Mouse (Mus musculus) brown adipose tissue, adult 24 weeks (tissue): ENCODE measurements around the gene Spata45. TPM values are rescaled to one million over a fixed set of nuclear protein-coding genes. Genes with fewer than 3 reads are reported as not detected.
A peak's percentile ranks its signal among the peaks of the same experiment; 100 is the strongest.

Source experiments
- H3K27ac ChIP-seq: fragments of 200-500 bp; replicated peaks from 2 replicates; pipeline ENCODE4 v1.5.1; 2012; ENCODE audit warnings: low read depth, mild to moderate bottlenecking, low read length
- H3K4me1 ChIP-seq: fragments of 200-500 bp; 2 replicates; pipeline ENCODE4 v1.6.1; 2012; ENCODE audit warnings: low read length, mixed read lengths; ENCODE audit not compliant: control insufficient read depth, insufficient read depth, insufficient read length
- H3K4me3 ChIP-seq: fragments of 200-500 bp; 2 replicates; pipeline ENCODE4 v1.5.1; 2012; ENCODE audit warnings: low read depth, mild to moderate bottlenecking, low read length, moderate library complexity; ENCODE audit not compliant: insufficient read depth
- polyA plus RNA-seq: library from polyadenylated mRNA; stranded (reverse); fragments of >200 nt; gene quantifications from 2 replicates; pipeline ENCODE4 v1.2.4, GENCODE M21; 2012; ENCODE audit not compliant: missing spikeins, insufficient read depth, insufficient read length

Gene Spata45
- polyA plus RNA-seq, 1 experiment = not detected

DNA sequence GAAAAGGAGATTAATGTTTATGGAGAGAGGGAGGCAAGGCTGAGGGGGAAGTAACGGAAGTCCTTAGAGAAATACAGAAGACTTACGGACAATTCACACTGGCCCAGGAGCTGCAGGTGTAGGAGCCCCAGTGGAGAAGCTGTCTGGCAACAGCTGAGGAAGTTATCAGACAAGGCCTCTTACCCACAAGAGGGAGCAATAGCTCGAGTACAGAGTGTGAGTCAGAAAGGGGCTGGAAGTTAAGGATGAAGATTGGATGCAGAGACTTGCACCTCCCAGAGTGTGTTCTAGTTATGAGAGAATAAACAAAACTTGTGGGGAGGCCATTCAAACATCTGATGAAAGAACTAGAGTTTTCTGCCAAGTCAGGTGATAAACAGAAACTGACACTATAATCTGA is 21.0 kb downstream of the Spata45 start:
- no peak overlapping the region for H3K4me3 ChIP-seq
- H3K27ac ChIP-seq = no peak overlapping the region
- no peaks in the 10 kb centered on the region for H3K4me1 ChIP-seq

DNA sequence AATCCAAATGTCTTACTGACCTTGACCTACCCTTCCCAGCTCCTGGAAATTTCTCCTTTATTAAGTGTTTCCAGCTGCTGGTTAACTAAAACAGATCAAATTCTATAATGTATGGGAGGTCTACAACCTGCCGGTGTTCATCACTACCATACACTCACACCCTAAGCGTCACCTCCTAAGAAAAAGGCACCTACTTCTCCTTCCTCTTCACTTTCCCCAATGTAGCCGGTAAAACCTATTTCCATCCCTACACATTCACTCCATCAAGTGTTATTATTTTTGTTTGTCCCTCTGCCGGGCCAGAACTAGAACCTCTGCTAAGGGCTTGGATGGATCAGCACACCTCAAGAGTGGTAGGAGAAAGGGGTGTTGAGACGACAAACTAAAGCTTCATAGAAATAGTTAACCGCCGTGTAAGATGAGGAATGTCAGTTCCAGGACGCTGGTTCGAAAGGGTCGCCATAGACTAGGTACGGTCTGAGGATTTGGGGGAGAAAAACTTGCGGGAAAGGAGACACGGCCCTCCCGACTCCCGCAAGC is 25.9 kb downstream of the Spata45 start:
- Histone ChIP-seq H3K27ac (peak overlapping the region; percentile 73), H3K4me1 (no peaks in the 10 kb centered on the region)

DNA sequence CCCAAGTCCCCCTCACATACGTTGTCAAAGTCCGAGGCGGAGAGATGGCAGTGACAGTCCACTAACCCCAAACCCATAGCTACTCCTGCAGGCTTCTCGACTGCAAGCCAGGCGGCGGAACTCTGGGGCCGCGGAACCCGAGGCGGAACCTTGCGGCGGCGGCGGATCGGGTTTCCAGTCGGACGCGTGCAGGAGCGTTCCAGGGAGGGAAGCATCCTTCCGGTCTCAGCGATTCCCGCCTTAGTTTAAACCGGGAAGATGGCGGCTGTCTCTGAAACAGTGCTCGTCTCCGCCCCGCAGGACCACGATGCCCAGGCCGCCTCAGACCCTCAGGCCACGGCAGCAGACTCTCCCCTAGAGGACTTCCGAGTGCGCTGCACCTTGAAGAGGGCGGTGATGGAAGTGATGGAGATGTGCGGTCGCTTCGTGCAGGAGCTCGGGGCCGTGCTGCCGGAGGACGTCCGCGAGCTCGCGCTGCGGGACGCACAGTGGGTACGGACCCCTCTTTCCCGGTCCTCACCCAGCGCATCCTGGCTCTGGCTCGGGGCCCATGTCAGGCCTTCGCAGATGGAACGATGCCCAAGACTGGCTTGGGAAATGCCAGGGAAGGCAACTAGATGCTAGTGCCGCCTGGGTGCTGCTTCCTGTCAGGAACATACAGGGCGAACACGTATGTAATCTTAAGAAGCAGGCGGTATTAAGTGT is 26.5 kb downstream of the Spata45 start, which contains the start of the genes Tatdn3 and Nsl1:
Gene Tatdn3, minus strand, starts transcription at position 152 of the 705 bp plus-strand sequence.
Gene Nsl1, plus strand, starts transcription at position 232 of the 705 bp plus-strand sequence.
- Histone ChIP-seq H3K4me1 (no peaks in the 10 kb centered on the region), H3K27ac (peak within 1 kb of the TSS; percentile 73), H3K4me3 (peak within 1 kb of the TSS; percentile 83)

More for the DNA sequence above, 25.9 kb downstream of the Spata45 start:
- peak overlapping the region; percentile 83 for H3K4me3 ChIP-seq

DNA sequence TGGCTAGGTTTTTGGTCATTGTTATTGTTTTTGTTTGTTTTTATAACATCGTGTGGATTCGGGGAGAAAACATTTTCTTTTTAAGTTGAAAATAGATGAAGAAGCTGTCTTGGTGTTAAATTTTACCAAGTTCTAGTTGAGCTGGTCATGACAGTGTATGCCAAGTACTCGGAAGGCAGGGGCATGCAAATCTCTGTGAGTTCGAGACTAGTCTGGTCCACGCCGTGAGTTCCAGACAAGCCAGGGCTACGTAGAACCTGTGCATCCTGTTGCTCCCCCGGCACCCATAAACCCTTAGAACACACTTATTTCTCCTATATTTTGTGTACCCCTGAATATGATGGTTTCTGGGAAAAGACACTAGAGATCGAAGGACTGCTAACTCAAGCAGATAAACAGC is 27.3 kb downstream of the Spata45 start:
- Histone ChIP-seq H3K4me1 (no peaks in the 10 kb centered on the region), H3K27ac (no peak overlapping the region), H3K4me3 (0 out of 2 replicates have a peak overlapping the region, but pooled peaks have one; percentile 69)

DNA sequence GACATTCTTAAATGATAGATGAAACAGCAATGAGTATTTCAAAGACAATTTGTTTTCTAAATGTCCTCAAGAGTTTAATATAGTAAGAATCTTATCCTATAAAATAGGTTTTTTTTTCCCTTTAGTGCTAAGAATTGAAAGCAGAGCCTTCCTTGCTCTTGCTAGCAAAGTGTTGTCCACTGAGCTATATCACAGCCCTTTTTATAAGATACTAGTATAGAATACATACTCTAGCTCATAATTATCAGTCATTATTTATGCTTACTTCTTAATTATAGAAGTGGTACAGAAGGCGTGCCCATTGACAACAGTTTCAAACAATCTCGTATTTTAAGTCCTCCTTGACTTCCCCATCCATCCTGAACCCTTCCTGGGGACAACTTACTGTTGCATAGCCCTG is 28.1 kb downstream of the Spata45 start:
- Histone ChIP-seq H3K27ac (no peak overlapping the region), H3K4me3 (no peak overlapping the region), H3K4me1 (no peaks in the 10 kb centered on the region)

DNA sequence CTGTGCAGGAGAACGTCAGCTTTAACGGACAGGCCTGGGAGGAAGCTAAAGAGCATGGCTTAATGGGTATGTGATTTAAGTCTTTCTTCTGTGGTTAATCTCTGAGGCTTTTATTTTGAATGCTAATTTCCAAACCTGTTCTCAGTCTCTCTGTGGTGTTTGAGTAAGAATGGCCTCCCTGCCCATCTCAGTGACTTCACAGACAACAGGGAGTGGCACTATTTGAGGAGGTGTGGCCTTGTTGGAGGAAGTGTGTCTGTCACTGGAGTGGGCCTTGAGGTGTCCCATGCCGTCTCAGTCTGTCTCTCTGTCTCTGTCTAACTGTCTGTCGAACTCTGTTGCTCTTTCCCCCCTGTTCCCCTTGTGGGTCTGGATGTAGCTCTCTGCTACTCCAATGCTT is 28.7 kb downstream of the Spata45 start:
- no peaks in the 10 kb centered on the region for H3K4me1 ChIP-seq
- H3K4me3 ChIP-seq = no peak overlapping the region
- no peak overlapping the region for H3K27ac ChIP-seq

DNA sequence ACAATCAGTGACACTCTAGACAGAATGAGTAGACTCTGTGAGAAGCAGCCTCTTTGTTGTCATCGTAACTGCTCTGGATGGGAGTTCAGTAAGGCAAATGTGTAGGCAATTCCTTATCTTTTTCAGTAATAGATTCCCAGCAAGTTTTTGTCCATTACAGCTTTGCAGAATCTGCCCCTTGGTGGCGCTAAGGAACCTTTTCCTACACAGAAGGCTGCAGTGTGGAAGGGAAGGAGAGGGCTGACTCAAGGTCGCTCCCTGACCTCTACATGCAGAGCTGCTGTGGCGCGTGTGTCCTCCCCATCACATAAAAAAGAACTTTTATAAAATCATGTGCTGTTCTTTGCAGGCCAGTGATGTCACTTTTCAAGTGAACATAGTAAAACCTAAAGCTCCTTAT is 31.9 kb downstream of the Spata45 start:
- H3K4me1 ChIP-seq = no peaks in the 10 kb centered on the region
- H3K4me3 ChIP-seq = no peak overlapping the region
- H3K27ac ChIP-seq = no peak overlapping the region

DNA sequence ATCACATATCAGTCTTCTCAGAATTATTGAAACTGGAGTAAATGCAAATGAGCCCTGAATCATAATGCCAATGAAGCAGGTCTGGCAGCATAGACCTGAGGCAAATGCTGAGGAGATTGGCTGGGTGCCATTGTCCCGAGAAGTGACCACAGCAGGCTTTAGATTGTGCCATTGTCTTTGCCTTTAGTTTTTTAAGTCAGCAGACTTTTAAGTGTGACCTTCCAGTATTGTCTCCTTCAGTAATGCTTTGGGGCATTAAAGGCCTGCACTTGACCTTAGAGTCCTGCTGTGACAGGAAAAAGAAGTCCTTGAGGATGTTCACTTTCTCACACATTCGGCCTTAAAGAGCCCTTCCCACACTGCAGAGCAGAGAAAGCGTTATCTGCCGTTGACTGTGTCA is 33.8 kb downstream of the Spata45 start:
- Histone ChIP-seq H3K4me3 (no peak overlapping the region), H3K4me1 (no peaks in the 10 kb centered on the region), H3K27ac (0 out of 2 replicates have a peak overlapping the region, but pooled peaks have one; percentile 10)

DNA sequence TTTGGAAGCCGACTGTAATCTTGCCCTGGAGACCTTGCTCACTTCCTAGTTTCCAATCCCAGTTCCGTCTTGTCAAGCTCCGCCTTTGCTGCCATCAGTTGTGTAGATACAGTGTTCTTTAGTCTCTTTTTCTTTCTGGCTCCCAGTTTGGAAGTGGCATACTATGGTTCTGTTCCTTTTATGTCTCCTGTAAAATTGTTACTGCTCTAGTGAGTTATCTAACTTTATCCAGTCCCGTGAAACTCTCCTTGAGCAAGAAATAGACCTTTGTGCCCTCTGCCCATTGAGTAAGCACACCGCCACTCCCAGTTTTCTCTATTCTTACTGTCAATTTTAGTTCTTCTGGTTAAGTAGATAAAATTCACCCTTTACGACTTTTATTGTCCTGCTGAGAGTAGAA is 35.2 kb downstream of the Spata45 start:
- Histone ChIP-seq H3K4me1 (no peaks in the 10 kb centered on the region), H3K4me3 (no peak overlapping the region), H3K27ac (peak overlapping the region; percentile 33; the same call in 1 of the 2 replicates)

DNA sequence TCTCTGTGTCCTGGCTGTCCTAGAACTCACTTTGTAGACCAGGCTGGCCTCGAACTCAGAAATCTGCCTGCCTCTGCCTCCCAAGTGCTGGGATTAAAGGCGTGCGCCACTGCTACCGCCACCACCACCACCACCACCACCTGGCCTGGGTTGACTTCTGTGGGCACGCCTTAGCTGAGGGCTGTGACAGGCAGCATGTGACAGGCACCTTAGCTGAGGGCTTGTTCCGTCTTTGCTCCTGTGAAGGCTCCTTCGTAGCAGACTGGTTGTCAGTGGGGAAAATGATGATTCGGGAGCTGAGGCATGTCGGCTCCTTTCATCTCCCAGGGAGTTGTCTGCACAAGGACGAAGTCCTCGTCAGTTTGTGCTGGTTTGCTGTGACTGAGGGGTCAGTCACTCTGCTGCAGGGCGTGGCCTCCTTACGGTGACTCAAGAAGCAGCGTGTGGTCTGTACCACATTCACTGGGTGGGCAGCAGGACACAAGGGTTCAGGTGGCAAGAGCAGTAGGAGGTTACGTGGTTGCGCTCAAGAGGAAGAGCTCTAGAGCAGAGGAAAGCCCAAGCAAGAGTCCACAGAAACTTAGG is 36.0 kb downstream of the Spata45 start:
- Histone ChIP-seq H3K4me3 (no peak overlapping the region), H3K27ac (peak overlapping the region; percentile 69), H3K4me1 (no peaks in the 10 kb centered on the region)

DNA sequence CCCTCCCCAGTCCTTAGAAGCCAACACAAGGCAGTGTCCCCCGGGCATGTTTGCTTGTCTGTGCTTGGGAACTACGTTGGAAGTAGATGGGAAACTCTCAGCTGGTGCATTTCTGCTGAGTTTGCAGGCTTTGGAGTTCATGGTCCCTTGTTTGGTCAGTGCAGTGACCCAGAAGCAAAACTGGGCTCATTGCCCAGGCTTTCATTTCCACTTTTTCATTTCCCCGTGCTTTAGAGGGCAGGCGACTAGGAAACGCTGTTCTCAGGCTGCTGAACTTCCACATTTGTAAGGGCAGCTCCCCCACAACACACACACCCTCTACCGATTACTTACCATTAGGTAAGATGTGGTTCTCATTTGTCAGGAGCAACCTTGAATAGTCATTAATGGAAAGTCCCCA is 36.6 kb downstream of the Spata45 start:
- H3K27ac ChIP-seq = peak overlapping the region; percentile 69
- H3K4me3 ChIP-seq = no peak overlapping the region

DNA sequence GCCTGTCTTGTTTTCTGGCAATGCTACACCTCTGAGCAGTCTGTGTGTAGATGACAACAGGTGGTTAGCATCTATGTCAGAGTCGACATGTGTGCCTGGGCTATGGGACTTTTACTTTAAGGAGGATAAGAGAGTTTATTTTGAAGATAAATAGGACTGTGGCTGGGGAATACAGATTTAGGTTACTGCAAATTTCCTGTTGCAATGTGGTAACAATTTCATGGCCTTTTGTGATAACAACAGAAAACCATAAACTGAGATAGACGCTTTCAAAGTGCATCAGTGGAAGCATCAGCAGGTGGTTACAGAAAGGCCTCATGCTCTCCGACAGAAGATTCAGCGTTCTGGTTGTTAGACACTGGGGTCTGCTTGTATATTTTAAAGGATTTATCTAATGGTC is 37.0 kb downstream of the Spata45 start:
- H3K4me3 ChIP-seq = no peak overlapping the region
- peak overlapping the region; percentile 39; the same call in 1 of the 2 replicates for H3K27ac ChIP-seq
- H3K4me1 ChIP-seq = no peaks in the 10 kb centered on the region

More for the DNA sequence above, 36.6 kb downstream of the Spata45 start:
- no peaks in the 10 kb centered on the region for H3K4me1 ChIP-seq

DNA sequence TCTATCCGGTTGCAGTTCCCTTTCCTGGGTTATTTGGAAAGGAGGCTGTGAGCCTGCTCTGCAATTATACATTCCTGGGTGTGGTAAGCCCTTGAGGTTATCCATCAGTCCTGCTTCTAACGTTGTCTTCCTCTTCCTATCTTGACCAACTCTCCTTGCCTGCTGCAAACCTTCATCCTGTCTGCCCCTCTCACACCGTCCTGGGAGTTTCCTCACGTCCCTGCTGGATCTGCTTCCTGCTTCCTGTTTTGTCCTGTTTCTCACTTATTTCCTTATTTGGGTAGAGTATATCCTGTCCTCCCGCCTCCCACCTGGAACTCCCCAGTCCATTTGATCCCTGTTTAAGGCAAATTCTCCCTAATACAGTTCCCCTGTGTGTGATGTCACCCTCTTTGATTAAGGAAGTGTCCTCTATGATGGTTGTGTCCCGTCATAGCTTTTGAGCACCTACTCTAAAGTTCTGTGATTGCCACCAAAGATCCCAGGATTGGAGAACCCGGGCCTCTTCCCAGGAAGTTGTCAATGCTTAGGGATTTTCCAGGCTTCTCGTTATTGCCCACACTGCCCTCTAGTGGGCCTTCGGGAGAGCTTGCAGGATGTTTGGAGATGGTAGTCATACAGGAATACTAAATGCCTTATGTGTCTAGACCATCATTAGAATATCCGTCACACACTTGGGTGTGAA is 38.9 kb downstream of the Spata45 start:
- Histone ChIP-seq H3K27ac (peak overlapping the region; percentile 97), H3K4me1 (no peaks in the 10 kb centered on the region), H3K4me3 (peak overlapping the region; percentile 44)

DNA sequence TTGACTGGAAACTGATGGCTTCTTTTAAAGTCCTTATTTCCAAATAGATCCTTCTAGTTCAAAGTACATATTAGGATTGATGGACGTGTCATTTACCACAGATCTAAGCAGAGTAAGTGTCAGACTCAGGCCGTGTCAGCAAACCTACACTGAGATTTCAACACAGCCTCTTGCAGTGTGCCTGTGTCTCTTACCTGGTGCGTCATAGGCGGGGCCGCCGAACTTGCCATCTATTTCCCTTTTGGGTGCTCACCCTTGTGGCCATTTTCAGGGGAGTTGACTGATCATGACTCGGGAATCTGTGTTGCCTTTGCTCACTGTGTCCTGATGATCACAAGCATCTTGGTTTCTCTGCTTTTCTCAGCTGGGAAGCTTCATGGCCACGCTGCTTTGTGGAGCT is 46.8 kb downstream of the Spata45 start:
- Histone ChIP-seq H3K4me3 (no peak overlapping the region), H3K4me1 (no peaks in the 10 kb centered on the region), H3K27ac (no peak overlapping the region)

DNA sequence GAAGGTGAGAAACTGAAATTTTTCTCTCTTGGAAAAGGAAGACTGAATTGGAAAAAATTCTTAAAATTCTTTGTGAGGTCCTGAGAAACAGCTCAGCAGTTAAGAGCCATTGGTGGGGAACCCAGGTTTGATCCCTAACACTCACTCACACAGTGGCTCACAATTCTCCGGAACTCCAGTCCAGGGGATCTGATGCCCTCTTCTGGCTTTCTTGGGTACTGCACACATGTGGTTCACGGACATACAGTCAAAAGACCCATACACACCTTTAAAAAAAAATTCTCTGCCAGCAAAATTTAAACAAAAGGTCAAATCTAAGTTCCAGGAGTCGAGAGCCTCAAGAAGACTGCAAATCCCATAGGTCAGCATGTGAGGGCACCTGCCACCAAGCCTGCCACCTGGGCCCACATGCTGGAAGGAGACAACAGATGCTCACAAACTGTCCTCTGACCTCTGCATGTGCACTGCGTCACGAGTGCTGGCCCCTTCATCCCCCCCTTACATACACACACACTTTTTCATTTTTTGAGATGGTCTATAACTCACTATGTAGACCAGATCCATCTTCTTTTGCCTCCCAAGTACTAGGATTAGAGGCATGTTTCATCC is 48.6 kb downstream of the Spata45 start:
- peak overlapping the region; percentile 55 for H3K27ac ChIP-seq
- H3K4me3 ChIP-seq = no peak overlapping the region
- no peaks in the 10 kb centered on the region for H3K4me1 ChIP-seq
